8 mouse cellular contexts compared by ENCODE assay signal in the genomic region with DNA sequence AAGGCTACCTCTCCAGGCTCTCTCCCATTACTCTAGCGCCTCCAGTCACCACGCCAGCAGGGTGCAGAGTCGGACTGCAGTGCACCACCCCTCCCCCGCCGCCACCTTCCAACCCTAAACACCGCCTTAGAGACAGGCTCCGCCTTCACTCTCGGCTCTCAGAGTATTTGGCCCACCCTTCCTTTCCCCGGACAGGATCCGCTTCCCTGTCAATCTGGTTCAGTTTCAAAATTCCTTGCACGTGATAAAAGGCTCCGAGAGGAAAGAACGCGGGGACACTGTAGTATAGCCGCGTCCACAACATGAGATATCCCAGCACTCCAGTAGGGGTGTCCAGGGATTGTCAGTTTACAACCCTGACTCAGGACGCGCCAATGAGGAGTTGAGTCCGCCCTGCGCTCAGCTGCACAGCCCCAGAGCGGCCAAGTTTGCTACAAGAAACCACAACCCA. TPM values are rescaled to one million over a fixed set of nuclear protein-coding genes. Genes with fewer than 3 reads are reported as not detected.
DNase-seq lines count a peak whose midpoint lies in the region; ATAC-seq and TF ChIP-seq lines count a peak whose summit lies in the region.

No protein-coding gene starts in this region.

- no peak for TF ChIP-seq POLR2A in cortical plate, adult 2 months (IDR thresholded peaks at IDR 0.05; ENCODE audit: extremely low read depth, insufficient read depth, low read length)

- H3K9ac ChIP-seq in hindbrain, embryonic 13.5 days = peak overlapping the region; percentile 24; the same call in 1 of the 2 replicates
- H3K9ac ChIP-seq in lung, embryonic 15.5 days = peak overlapping the region; percentile 90

- H3K36me3 ChIP-seq in hindbrain, embryonic 13.5 days = no peaks in the 10 kb centered on the region
- H3K36me3 ChIP-seq in lung, embryonic 15.5 days = peaks cover 14% of the 10 kb centered on the region

- no peaks in the 10 kb centered on the region for H3K9me3 ChIP-seq in hindbrain, embryonic 13.5 days
- H3K9me3 ChIP-seq in lung, embryonic 15.5 days = no peaks in the 10 kb centered on the region

- under 1% methylated on average over 21 of the region's 21 CpGs for WGBS in hindbrain, embryonic 13.5 days
- WGBS in lung, embryonic 15.5 days = under 1% methylated on average over 21 of the region's 21 CpGs

- peak; percentile 73 for ATAC-seq in hindbrain, embryonic 13.5 days (ENCODE audit: low FRiP score)
- peak; percentile 87 for ATAC-seq in lung, embryonic 15.5 days (ENCODE audit: borderline replicate concordance, extremely low read depth, low FRiP score, low TSS enrichment)

- H3K4me2 ChIP-seq in hindbrain, embryonic 13.5 days = peak overlapping the region; percentile 95
- peak overlapping the region; percentile 89 for H3K4me2 ChIP-seq in lung, embryonic 15.5 days

- peak; percentile 32; the same call in 1 of the 2 replicates for TF ChIP-seq CTCF in cortical plate, adult 2 months (IDR thresholded peaks at IDR 0.05; ENCODE audit: extremely low read depth, insufficient read depth, low read length)
- peak; percentile 69 for TF ChIP-seq CTCF in gastrocnemius, adult 2 months (IDR thresholded peaks at IDR 0.05)

- DNase-seq in ZHBTc4 (ENCODE audit: low read depth, low spot score) = peak; percentile 90
- DNase-seq in gastrocnemius, adult 2 months = peak; percentile 93
- DNase-seq in layer of hippocampus, postnatal 14 days (ENCODE audit: low spot score in 2 of 2) = peak; percentile 54 to 70
- peak; percentile 76 for DNase-seq in ovary, postnatal 14 days (ENCODE audit: low spot score)
- DNase-seq in urinary bladder, postnatal 25 days (ENCODE audit: low spot score) = peak; percentile 71

- H3K27ac ChIP-seq in cortical plate, adult 2 months (ENCODE audit: insufficient read depth, low read length) = no peak overlapping the region
- H3K27ac ChIP-seq in gastrocnemius, adult 2 months = peak overlapping the region; percentile 91
- no peak overlapping the region for H3K27ac ChIP-seq in hindbrain, embryonic 13.5 days
- H3K27ac ChIP-seq in lung, embryonic 15.5 days = peak overlapping the region; percentile 97

- peak overlapping the region; percentile 25 for H3K4me3 ChIP-seq in cortical plate, adult 2 months (ENCODE audit: insufficient read depth, low read length)
- peak overlapping the region; percentile 88 for H3K4me3 ChIP-seq in gastrocnemius, adult 2 months
- peak overlapping the region; percentile 54 for H3K4me3 ChIP-seq in hindbrain, embryonic 13.5 days
- H3K4me3 ChIP-seq in lung, embryonic 15.5 days = peak overlapping the region; percentile 73

- no peaks in the 10 kb centered on the region for H3K4me1 ChIP-seq in cortical plate, adult 2 months (ENCODE audit: control insufficient read depth, insufficient read depth, low read length)
- H3K4me1 ChIP-seq in hindbrain, embryonic 13.5 days (replicated peaks) = peaks cover 43% of the 10 kb centered on the region
- H3K4me1 ChIP-seq in lung, embryonic 15.5 days = peaks cover 22% of the 10 kb centered on the region

- intact Hi-C loops in gastrocnemius, adult 2 months (cut with DNase I) = loop anchor here (1.0 to 10.0 kb wide), 4 partner anchors 69 to 211 kb away; no protein-coding TSS in a partner anchor

- H3K27me3 ChIP-seq in hindbrain, embryonic 13.5 days = peaks cover 81% of the 10 kb centered on the region
- no peaks in the 10 kb centered on the region for H3K27me3 ChIP-seq in lung, embryonic 15.5 days

RNA-seq across cellular contexts. Expression of gene Adamts9, which starts 2.0 kb away (rescaled TPM):
- polyA plus RNA-seq in cortical plate, adult 2 months (2012; rRNA removed) = 1.1 and 1.2 TPM in 2 replicates
- 1 to 10 TPM; 8.5 to 8.9 TPM for total RNA-seq in gastrocnemius, adult 2 months (2021)
- 1.7 TPM in 2 replicates for polyA plus RNA-seq in hindbrain, embryonic 13.5 days (2015; fragmentation: Nextera tagmentation; extraction: Ambion mirVana)
- total RNA-seq in layer of hippocampus, postnatal 14 days (2021) = 10 to 100 TPM; 12.6 to 13.2 TPM
- 9.8 and 11.2 TPM in 2 replicates for polyA plus RNA-seq in lung, embryonic 15.5 days (2015; fragmentation: Nextera tagmentation; extraction: Ambion mirVana)

Comparison
In these comparisons a context has a peak if more than half of its experiments do, and no peak if none do; other contexts are left out.
1. H3K27ac ChIP-seq: peak in gastrocnemius, adult 2 months (single experiment) and lung, embryonic 15.5 days (single experiment); none in cortical plate, adult 2 months (single experiment) and hindbrain, embryonic 13.5 days (single experiment).
2. H3K4me3 ChIP-seq: peak in every context shown above with its lines; median percentile 88 in gastrocnemius, adult 2 months; 73 in lung, embryonic 15.5 days; 54 in hindbrain, embryonic 13.5 days; 25 in cortical plate, adult 2 months.
3. Peak in every context shown above with its lines, with median percentiles within 50 percentile points of each other: DNase-seq.